Mouse (Mus musculus): Measurements from ENCODE around the gene Borcs6.

Borcs6 gene

GRCm38 (mm10) chr11:69088856-69089615, 29.5 kb downstream of the Borcs6 start:
- peak in 1 of 2 experiments; percentile 45 for DNase-seq (ENCODE audit: low spot score in 2 of 2)

- peak in 1 of 2 experiments; percentile 61 for DNase-seq (ENCODE audit: low spot score in 2 of 2)
Measured at GRCm38 (mm10) chr11:69089616-69090290, 30.2 kb downstream of the Borcs6 start.

GRCm38 (mm10) chr11:69090367-69090766, 30.9 kb downstream of the Borcs6 start:
- peak in 1 of 2 experiments; percentile 35 for DNase-seq (ENCODE audit: low spot score in 2 of 2)

- peak in 1 of 2 experiments; percentile 25 for DNase-seq (ENCODE audit: low spot score in 2 of 2)
Measured at GRCm38 (mm10) chr11:69091566-69092385, 32.3 kb downstream of the Borcs6 start.

- peak; percentile 79 to 83 for DNase-seq (ENCODE audit: low spot score in 2 of 2)
Measured at GRCm38 (mm10) chr11:69092386-69092751, 32.9 kb downstream of the Borcs6 start.

- DNase-seq (ENCODE audit: low spot score in 2 of 2) = peak in 1 of 2 experiments; percentile 27
Measured at GRCm38 (mm10) chr11:69092871-69093270, 33.4 kb downstream of the Borcs6 start.

- peak in 1 of 2 experiments; percentile 31 for DNase-seq (ENCODE audit: low spot score in 2 of 2)
Measured at GRCm38 (mm10) chr11:69093856-69094255, 34.3 kb downstream of the Borcs6 start.

GRCm38 (mm10) chr11:69094697-69095429, 35.3 kb downstream of the Borcs6 start, which contains the start of gene Per1:
Gene Per1 (plus strand): TSS chr11:69095217.
- peak; percentile 100 for DNase-seq (ENCODE audit: low spot score in 2 of 2)

GRCm38 (mm10) chr11:69095511-69096231, 36.2 kb downstream of the Borcs6 start:
- DNase-seq (ENCODE audit: low spot score in 2 of 2) = peak in 1 of 2 experiments; percentile 51

- no peak for DNase-seq (ENCODE audit: low spot score in 2 of 2)
Measured at GRCm38 (mm10) chr11:69096360-69096986, 37.0 kb downstream of the Borcs6 start.

- DNase-seq (ENCODE audit: low spot score in 2 of 2) = peak; percentile 97 to 98
Measured at GRCm38 (mm10) chr11:69096987-69097900, 37.7 kb downstream of the Borcs6 start.

GRCm38 (mm10) chr11:69098039-69098761, 38.7 kb downstream of the Borcs6 start:
- DNase-seq (ENCODE audit: low spot score in 2 of 2) = peak in 1 of 2 experiments; percentile 45

- DNase-seq (ENCODE audit: low spot score in 2 of 2) = peak; percentile 97
Measured at GRCm38 (mm10) chr11:69098762-69099091, 39.2 kb downstream of the Borcs6 start.

- peak; percentile 86 to 89 for DNase-seq (ENCODE audit: low spot score in 2 of 2)
Measured at GRCm38 (mm10) chr11:69099177-69099914, 39.8 kb downstream of the Borcs6 start.

GRCm38 (mm10) chr11:69099915-69100345, 40.4 kb downstream of the Borcs6 start:
- DNase-seq (ENCODE audit: low spot score in 2 of 2) = peak; percentile 96

GRCm38 (mm10) chr11:69100639-69101360, 41.3 kb downstream of the Borcs6 start:
- peak in 1 of 2 experiments; percentile 65 for DNase-seq (ENCODE audit: low spot score in 2 of 2)

Measured in right cerebral cortex, postnatal 10 days (tissue).